In the genomic region with DNA sequence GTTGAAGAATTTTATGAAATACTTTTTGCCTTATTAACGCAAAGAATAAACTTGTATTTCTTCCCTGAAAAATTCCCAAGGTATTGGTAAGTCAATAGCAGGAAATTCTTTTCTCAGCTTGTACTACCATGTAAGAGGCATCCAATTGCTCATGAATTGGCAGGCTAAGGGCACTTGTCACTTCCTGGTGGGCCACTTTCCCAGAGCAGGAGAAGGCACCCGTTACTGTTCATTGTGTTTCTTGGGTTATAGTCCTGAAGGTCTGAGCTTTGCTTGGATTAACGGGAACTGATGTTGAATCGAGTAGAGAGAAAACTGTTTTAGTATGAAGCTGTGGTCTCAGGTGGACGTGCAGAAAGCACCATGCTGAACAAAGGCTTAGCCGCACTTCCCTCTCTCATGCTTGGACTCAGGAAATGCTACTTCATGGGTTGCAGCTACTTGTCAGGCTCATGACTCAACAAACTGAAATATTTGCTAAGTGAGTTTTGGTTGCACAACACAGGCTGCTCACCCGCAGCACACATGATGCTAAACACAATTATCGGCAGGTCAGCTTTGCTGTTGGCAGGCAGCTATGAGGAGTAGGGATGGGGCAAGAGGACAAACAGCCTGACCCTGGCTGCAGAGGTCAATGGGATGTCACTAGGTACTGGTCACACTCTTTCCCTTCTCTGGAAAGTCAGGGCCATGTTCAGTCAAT, we compare ENCODE assay signal across 13 mouse cellular contexts. TPM values are rescaled to one million over a fixed set of nuclear protein-coding genes. Genes with fewer than 3 reads are reported as not detected.
DNase-seq lines count a peak whose midpoint lies in the region; ATAC-seq lines count a peak whose summit lies in the region.
"Had no signal": no experiment of that assay in that cellular context is flagged by ENCODE, and none has a peak within 500 bp of the region (broad histone marks: within the 10 kb centered on the region; RNA-seq: fewer than 3 reads in every experiment).

No protein-coding gene starts in this region.

- DNase-seq in 3T3-L1 (ENCODE audit: low read depth, low spot score), result peak; percentile 95
- peak; percentile 86 for DNase-seq in adipocyte (ENCODE audit: low spot score)
- DNase-seq in liver, result peak; percentile 33
- DNase-seq in lung, postnatal 36 days, result peak; percentile 71
- DNase-seq in ovary, postnatal 14 days (ENCODE audit: low spot score), result no peak
- no peak for DNase-seq in right cerebral cortex, postnatal 4 days
- no peak for DNase-seq in B cell, adult 2 months
- DNase-seq: retina, postnatal 1 day; thymus, adult 18-20 months had no signal

- no peak for ATAC-seq in hindbrain, embryonic 16.5 days

- H3K4me1 ChIP-seq in hindbrain, embryonic 16.5 days (ENCODE audit: control insufficient read depth, insufficient read depth, low read depth, low read length), result no peaks in the 10 kb centered on the region
- H3K4me1 ChIP-seq: limb, embryonic 15.5 days had no signal

- 91% methylated on average over 8 of the region's 8 CpGs for WGBS in hindbrain, embryonic 16.5 days

- no peak overlapping the region for H3K4me2 ChIP-seq in hindbrain, embryonic 16.5 days (ENCODE audit: low read length)
- H3K4me2 ChIP-seq: limb, embryonic 15.5 days had no signal

- no peak overlapping the region for H3K27ac ChIP-seq in hindbrain, embryonic 16.5 days (ENCODE audit: low read depth, low read length)
- H3K27ac ChIP-seq: kidney, postnatal 0 days; limb, embryonic 15.5 days had no signal

- no peaks in the 10 kb centered on the region for H3K36me3 ChIP-seq in hindbrain, embryonic 16.5 days (ENCODE audit: control insufficient read depth, insufficient read depth, low read length)
- H3K36me3 ChIP-seq: limb, embryonic 15.5 days had no signal

- H3K9me3 ChIP-seq in hindbrain, embryonic 16.5 days (ENCODE audit: control insufficient read depth, low read length), result no peaks in the 10 kb centered on the region
- H3K9me3 ChIP-seq: limb, embryonic 15.5 days had no signal

- no peaks in the 10 kb centered on the region for H3K27me3 ChIP-seq in hindbrain, embryonic 16.5 days (replicated peaks; ENCODE audit: control insufficient read depth, insufficient read depth, low read length)
- H3K27me3 ChIP-seq: limb, embryonic 15.5 days had no signal

- no peak overlapping the region for H3K9ac ChIP-seq in hindbrain, embryonic 16.5 days (ENCODE audit: low read depth, low read length)
- H3K9ac ChIP-seq: limb, embryonic 15.5 days had no signal

- H3K4me3 ChIP-seq in hindbrain, embryonic 16.5 days (ENCODE audit: low read length), result no peak overlapping the region
- H3K4me3 ChIP-seq: erythroblast, embryonic 14.5 days; limb, embryonic 15.5 days had no signal

RNA-seq across cellular contexts. Expression of a gene that starts 49.1 kb away (rescaled TPM):
- polyA plus RNA-seq in hindbrain, embryonic 16.5 days (2015; fragmentation: Nextera tagmentation; extraction: Ambion mirVana), result 3.3 and 4.1 TPM in 2 replicates
- polyA plus RNA-seq: erythroblast, embryonic 14.5 days had no signal

Comparison
In these comparisons a context has a peak if more than half of its experiments do, and no peak if none do; other contexts are left out.
1. DNase-seq: peak in 3T3-L1 (single experiment), adipocyte (single experiment), liver (single experiment) and lung, postnatal 36 days (single experiment); none in ovary, postnatal 14 days (single experiment), right cerebral cortex, postnatal 4 days (single experiment) and B cell, adult 2 months (0 of 2).